Mouse (Mus musculus): Measurements from ENCODE around the gene Cerkl.

- TF ChIP-seq EP300 (IDR thresholded peaks at IDR 0.05; ENCODE audit: low read depth) (no peak), CTCF (IDR thresholded peaks at IDR 0.05; ENCODE audit: low read depth) (no peak)
Observed at GRCm38 (mm10) chr2:79354773-79355172, 101.8 kb downstream of the Cerkl start.

Data from heart, postnatal 0 days (tissue).